Mouse (Mus musculus) stomach, postnatal 0 days (tissue): ENCODE measurements at regions not wholly inside any gene's neighbourhood (a gene's known extent, or its start where the extent isn't known, plus 50 kb on each side); places are given as distances from the start of the nearest gene placed in this dataset.

Experiments
- ATAC-seq: fragments of 200-750 bp; cut with Nextera tagmentation; 2 replicates; pipeline ENCODE4 v1.8.0; 2017; ENCODE audit not compliant: low FRiP score, low TSS enrichment
- DNase-seq: peaks from one replicate; pipeline ENCODE4 v3.0.0-alpha.2; 2016; ENCODE audit warnings: low spot score
- H3K27ac ChIP-seq: fragments of 300-500 bp; sonication (generic); replicated peaks from 2 replicates; pipeline ENCODE4 v1.5.1; 2014; ENCODE audit warnings: mild to moderate bottlenecking, control low read depth
- H3K27me3 ChIP-seq: fragments of 300-500 bp; sonication (generic); 2 replicates; pipeline ENCODE4 v1.6.1; 2014; ENCODE audit warnings: low read length; ENCODE audit not compliant: control insufficient read depth, insufficient read depth
- H3K36me3 ChIP-seq: fragments of 300-500 bp; sonication (generic); 2 replicates; pipeline ENCODE4 v1.6.1; 2014; ENCODE audit warnings: low read length, mixed read lengths; ENCODE audit not compliant: control insufficient read depth, insufficient read depth
- H3K4me1 ChIP-seq: fragments of 300-500 bp; sonication (generic); replicated peaks from 2 replicates; pipeline ENCODE4 v1.6.1; 2014; ENCODE audit warnings: antibody characterized with exemption; ENCODE audit not compliant: control insufficient read depth, insufficient read depth
- H3K4me2 ChIP-seq: fragments of 300-500 bp; sonication (generic); replicated peaks from 2 replicates; pipeline ENCODE4 v1.6.1; 2014; ENCODE audit warnings: low read depth, mild to moderate bottlenecking, control low read depth, moderate library complexity
- H3K4me3 ChIP-seq: fragments of 300-500 bp; sonication (generic); 2 replicates; pipeline ENCODE4 v1.5.1; 2014; ENCODE audit warnings: low read depth, low read length, control low read depth
- H3K9ac ChIP-seq: fragments of 300-500 bp; sonication (generic); 2 replicates; pipeline ENCODE4 v1.6.1; 2014; ENCODE audit warnings: mild to moderate bottlenecking, low read length, control low read depth, mixed read lengths
- H3K9me3 ChIP-seq: fragments of 300-500 bp; sonication (generic); 2 replicates; pipeline ENCODE4 v1.6.1; 2016; ENCODE audit warnings: low read length; ENCODE audit not compliant: control insufficient read depth
- CTCF ChIP-seq: IDR thresholded peaks from 2 replicates; pipeline ENCODE4 v1.5.1; 2016; ENCODE audit warnings: antibody characterized with exemption, low read depth, mild to moderate bottlenecking, moderate library complexity
- EP300 ChIP-seq: optimal IDR thresholded peaks from 2 replicates; pipeline ENCODE3; 2016; ENCODE audit warnings: antibody characterized with exemption
- WGBS: fragments of 180-500 bp; shearing (Covaris S2); extraction: QIAGEN DNeasy Blood & Tissue Kit; methylation state at CpG from one replicate; pipeline ENCODE4 v1.1.7; 2014; 5-methylcytosine and 5-hydroxymethylcytosine counted together

DNA sequence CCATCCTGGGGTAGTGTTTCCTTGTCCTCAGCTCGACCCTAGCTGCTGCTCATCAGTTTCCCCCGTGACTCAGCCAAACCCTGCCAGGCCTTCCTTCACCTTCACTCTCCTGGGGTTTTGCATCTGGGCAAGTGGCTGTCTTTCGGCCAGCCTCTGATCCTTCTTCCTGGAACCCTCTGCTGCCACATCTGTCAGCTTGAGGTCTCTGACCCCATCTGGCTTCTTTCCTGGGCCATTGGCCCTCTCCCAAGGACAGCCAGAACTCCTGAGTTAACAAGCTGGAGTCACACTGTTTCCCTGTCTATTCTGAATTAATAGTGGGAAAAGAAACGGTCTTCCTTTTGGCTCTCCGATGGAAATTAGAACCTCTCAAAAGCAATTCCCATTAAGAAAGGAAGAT lies 767.5 kb downstream of the Gm826 start:
- H3K27ac ChIP-seq, result no peak overlapping the region
- WGBS, result 57% methylated on average over 5 of the region's 5 CpGs

GRCm38 (mm10) chr2:159568391-159568790 lies 765.6 kb downstream of the Gm826 start:
- no peak for TF ChIP-seq CTCF
- TF ChIP-seq EP300, result no peak
- WGBS, result 67% methylated on average over 4 of the region's 4 CpGs
- no peak for ATAC-seq

More for the DNA sequence above, 767.5 kb downstream of the Gm826 start:
- Histone ChIP-seq H3K4me3 (no peak overlapping the region), H3K9me3 (no peaks in the 10 kb centered on the region), H3K36me3 (no peaks in the 10 kb centered on the region), H3K4me1 (no peaks in the 10 kb centered on the region), H3K4me2 (no peak overlapping the region), H3K9ac (no peak overlapping the region), H3K27me3 (no peaks in the 10 kb centered on the region)
- no peak for DNase-seq
- no peak for ATAC-seq
- TF ChIP-seq EP300 (no peak), CTCF (no peak)

DNA sequence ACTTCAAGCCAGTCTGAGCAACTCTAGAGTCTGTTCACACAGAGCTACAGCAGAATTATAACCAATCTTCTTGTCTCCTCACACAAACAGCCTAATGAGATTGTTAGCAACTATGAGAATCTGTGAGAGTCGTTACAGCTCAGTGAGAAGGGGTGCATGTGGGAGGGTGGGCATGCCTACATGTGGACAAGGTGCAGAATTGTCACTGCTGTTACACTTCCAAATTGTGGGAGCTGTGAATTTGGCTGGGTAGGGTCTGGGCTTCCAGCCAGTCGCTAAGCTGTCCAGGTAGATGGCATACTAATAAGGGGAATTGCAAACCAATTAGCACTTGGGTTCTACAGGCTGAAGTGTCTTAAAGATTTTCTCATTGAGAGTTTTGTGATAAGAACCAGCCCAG lies 762.1 kb downstream of the Gm826 start:
- no peak overlapping the region for H3K27ac ChIP-seq
- H3K4me2 ChIP-seq, result no peak overlapping the region
- WGBS, result 76% methylated on average over 2 of the region's 2 CpGs
- ATAC-seq (no peak), DNase-seq (no peak)
- H3K9me3 ChIP-seq, result no peaks in the 10 kb centered on the region
- H3K27me3 ChIP-seq, result no peaks in the 10 kb centered on the region
- H3K4me1 ChIP-seq, result no peaks in the 10 kb centered on the region
- no peak overlapping the region for H3K4me3 ChIP-seq
- no peaks in the 10 kb centered on the region for H3K36me3 ChIP-seq
- H3K9ac ChIP-seq, result no peak overlapping the region
- TF ChIP-seq CTCF, result no peak
- TF ChIP-seq EP300, result no peak

More at GRCm38 (mm10) chr2:159568391-159568790, 765.6 kb downstream of the Gm826 start:
- H3K36me3 ChIP-seq, result no peaks in the 10 kb centered on the region
- no peaks in the 10 kb centered on the region for H3K27me3 ChIP-seq
- no peak overlapping the region for H3K27ac ChIP-seq
- no peak overlapping the region for H3K9ac ChIP-seq
- DNase-seq, result no peak
- H3K4me3 ChIP-seq, result no peak overlapping the region
- H3K4me1 ChIP-seq, result no peaks in the 10 kb centered on the region
- H3K4me2 ChIP-seq, result no peak overlapping the region
- no peaks in the 10 kb centered on the region for H3K9me3 ChIP-seq

DNA sequence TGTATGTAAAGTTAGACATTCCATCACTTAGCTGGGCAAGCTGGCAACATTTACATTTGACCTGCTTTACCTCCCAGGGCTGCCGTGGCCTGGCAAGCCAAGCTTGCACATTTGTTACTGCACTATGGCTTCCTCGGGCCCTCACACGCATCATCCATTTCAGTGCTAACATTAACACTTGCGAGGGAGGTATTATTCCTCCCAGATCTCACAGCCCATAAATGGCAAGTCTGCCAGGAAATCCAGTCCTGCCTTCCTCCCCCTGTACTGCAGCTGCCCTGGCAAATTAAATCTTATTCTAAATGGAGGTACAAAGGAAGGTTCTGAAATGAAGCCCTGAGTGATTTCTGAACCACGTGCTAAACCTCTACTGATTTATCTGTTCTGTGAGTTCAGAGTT lies 758.7 kb downstream of the Gm826 start:
- H3K4me3 ChIP-seq, result no peak overlapping the region
- H3K9me3 ChIP-seq, result no peaks in the 10 kb centered on the region
- no peak overlapping the region for H3K4me2 ChIP-seq
- no peaks in the 10 kb centered on the region for H3K4me1 ChIP-seq
- 53% methylated on average over 5 of the region's 5 CpGs for WGBS
- no peak overlapping the region for H3K27ac ChIP-seq
- no peak for ATAC-seq
- no peak for DNase-seq
- no peak overlapping the region for H3K9ac ChIP-seq
- H3K36me3 ChIP-seq, result no peaks in the 10 kb centered on the region
- TF ChIP-seq CTCF (no peak), EP300 (no peak)
- no peaks in the 10 kb centered on the region for H3K27me3 ChIP-seq

GRCm38 (mm10) chr2:159583103-159583502 lies 750.9 kb downstream of the Gm826 start:
- WGBS, result 62% methylated on average over 8 of the region's 8 CpGs
- Histone ChIP-seq H3K36me3 (no peaks in the 10 kb centered on the region), H3K27ac (no peak overlapping the region), H3K4me1 (no peaks in the 10 kb centered on the region), H3K9me3 (no peaks in the 10 kb centered on the region), H3K27me3 (no peaks in the 10 kb centered on the region), H3K9ac (no peak overlapping the region), H3K4me2 (no peak overlapping the region), H3K4me3 (no peak overlapping the region)
- ATAC-seq (no peak), DNase-seq (no peak)
- TF ChIP-seq CTCF, result no peak
- no peak for TF ChIP-seq EP300

- H3K4me1 ChIP-seq, result no peaks in the 10 kb centered on the region
- H3K36me3 ChIP-seq, result no peaks in the 10 kb centered on the region
- no peak overlapping the region for H3K4me3 ChIP-seq
- ATAC-seq (no peak), DNase-seq (no peak)
- H3K9me3 ChIP-seq, result no peaks in the 10 kb centered on the region
- no peak overlapping the region for H3K4me2 ChIP-seq
- no peaks in the 10 kb centered on the region for H3K27me3 ChIP-seq
- no peak overlapping the region for H3K9ac ChIP-seq
- TF ChIP-seq CTCF, result no peak
- TF ChIP-seq EP300, result no peak
- H3K27ac ChIP-seq, result no peak overlapping the region
These were observed 749.3 kb downstream of the Gm826 start for GRCm38 (mm10) chr2:159584641-159585040.
